Mouse (Mus musculus) MEL (cell line): ENCODE results near the gene Fbxl5.

Source experiments
- CHD1 ChIP-seq: IDR thresholded peaks from 2 replicates; pipeline ENCODE4 v1.6.1; 2012; ENCODE audit warnings: low read depth, mild to moderate bottlenecking, inconsistent platforms, low read length, improper control_type of control experiment
- CHD2 ChIP-seq: IDR thresholded peaks from 2 replicates; pipeline ENCODE4 v1.6.1; 2011; ENCODE audit warnings: low read length, improper control_type of control experiment
- CTCF ChIP-seq, 3 experiments: IDR thresholded peaks in 2 of 3; conservative IDR thresholded peaks in 1 of 3; 2 replicates each; pipeline ENCODE4 v1.5.1; 2011 to 2012; ENCODE audit warnings: low read length in 3 of 3, low read depth in 2 of 3, mild to moderate bottlenecking in 2 of 3, improper control_type of control experiment in 1 of 3, inconsistent platforms in 1 of 3, mixed read lengths in 1 of 3, moderate library complexity in 1 of 3; ENCODE audit not compliant: control insufficient read depth in 1 of 3, insufficient read depth in 1 of 3, poor library complexity in 1 of 3, severe bottlenecking in 1 of 3
- ELF1 ChIP-seq: IDR thresholded peaks from 2 replicates; pipeline ENCODE4 v1.6.1; 2014; ENCODE audit warnings: low read depth, mild to moderate bottlenecking, inconsistent platforms, low read length, improper control_type of control experiment, moderate library complexity
- EP300 ChIP-seq, 2 experiments: IDR thresholded peaks; 2 replicates each; pipeline ENCODE4 v1.6.1; 2011; ENCODE audit warnings: improper control_type of control experiment in 2 of 2, low read length in 2 of 2, low read depth in 1 of 2, mild to moderate bottlenecking in 1 of 2
- ETS1 ChIP-seq: IDR thresholded peaks from 2 replicates; pipeline ENCODE4 v1.6.1; 2012; ENCODE audit warnings: low read depth, mild to moderate bottlenecking, inconsistent platforms, low read length, improper control_type of control experiment, moderate library complexity
- MXI1 ChIP-seq: IDR thresholded peaks from 2 replicates; pipeline ENCODE4 v1.6.1; 2011; ENCODE audit warnings: mild to moderate bottlenecking, low read depth, low read length, improper control_type of control experiment
- MYC ChIP-seq: IDR thresholded peaks from 2 replicates; pipeline ENCODE4 v1.6.1; 2011; ENCODE audit warnings: low read depth, mild to moderate bottlenecking, low read length, improper control_type of control experiment, moderate library complexity
- POLR2A ChIP-seq, 2 experiments: IDR thresholded peaks; 2 replicates each; pipeline ENCODE4 v1.6.1; 2011 to 2012; ENCODE audit warnings: low read length in 2 of 2, mild to moderate bottlenecking in 2 of 2, control low read depth in 1 of 2, improper control_type of control experiment in 1 of 2, low read depth in 1 of 2, moderate library complexity in 1 of 2; ENCODE audit not compliant: control insufficient read depth in 1 of 2, insufficient read depth in 1 of 2, poor library complexity in 1 of 2
- SIN3A ChIP-seq: IDR thresholded peaks from 2 replicates; pipeline ENCODE4 v1.6.1; 2012; ENCODE audit warnings: low read length, improper control_type of control experiment, inconsistent platforms
- SMC3 ChIP-seq: IDR thresholded peaks from 2 replicates; pipeline ENCODE4 v1.6.1; 2011; ENCODE audit warnings: low read depth, low read length, improper control_type of control experiment
- ZNF384 ChIP-seq: IDR thresholded peaks from 2 replicates; pipeline ENCODE4 v1.6.1; 2012; ENCODE audit warnings: low read depth, mild to moderate bottlenecking, inconsistent platforms, low read length, improper control_type of control experiment

DNA sequence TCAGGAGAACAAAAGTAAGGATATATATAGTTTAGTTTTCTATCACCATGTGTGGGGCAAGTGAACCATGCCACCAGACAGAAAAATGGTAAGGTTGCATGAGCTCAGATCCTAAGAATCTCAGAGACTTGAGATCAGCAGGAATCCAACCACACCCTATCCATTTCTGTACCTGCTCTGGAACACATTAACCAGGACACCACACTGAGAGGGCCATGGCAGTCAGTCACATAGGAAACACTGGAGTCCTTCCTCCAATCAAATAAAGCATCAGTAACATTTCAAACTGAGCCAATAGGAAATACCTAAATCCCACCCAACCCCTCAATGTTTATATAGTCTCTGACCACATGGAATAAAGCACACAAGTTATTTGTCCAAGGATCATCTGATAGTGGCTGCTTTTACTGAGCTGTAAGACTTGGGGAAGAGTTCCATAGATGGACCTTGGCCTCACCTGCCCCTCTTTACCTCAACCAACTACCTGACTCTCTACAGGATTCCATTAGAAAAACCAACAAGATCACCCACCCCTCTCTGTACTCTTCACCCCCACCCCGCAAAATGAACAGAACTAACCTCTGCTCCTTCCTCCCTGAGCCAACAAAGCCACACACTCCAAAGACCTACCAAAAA, 10.9 kb downstream of the Fbxl5 start:
- TF ChIP-seq CTCF (IDR thresholded peaks at IDR 0.05 in 2 of 3, conservative IDR thresholded peaks at IDR 0.05 in 1 of 3; ENCODE audit: control insufficient read depth in 1 of 3, insufficient read depth in 1 of 3, low read depth in 2 of 3, low read length in 3 of 3, poor library complexity in 1 of 3, severe bottlenecking in 1 of 3) (no peak), MYC (no peak), CHD2 (no peak), ZNF384 (no peak), ELF1 (no peak), POLR2A (IDR thresholded peaks at IDR 0.05; ENCODE audit: control insufficient read depth in 1 of 2, insufficient read depth in 1 of 2, low read depth in 1 of 2, low read length in 2 of 2, poor library complexity in 1 of 2) (no peak), SMC3 (no peak), SIN3A (no peak), ETS1 (no peak), CHD1 (no peak), EP300 (IDR thresholded peaks at IDR 0.05; ENCODE audit: low read depth in 1 of 2, low read length in 2 of 2) (no peak), MXI1 (no peak)
